Mouse (Mus musculus) spleen, adult 2 months (tissue): ENCODE results near the gene Cfap57. TPM values are rescaled to one million over a fixed set of nuclear protein-coding genes. Genes with fewer than 3 reads are reported as not detected.
"Not testable (repeated sequence)": the region's sequence is repeated elsewhere in the genome, so short reads cannot be mapped to it uniquely, and the experiment has no call there.

Source experiments
- DNase-seq, 2 experiments: peaks; one replicate each; pipeline versions ENCODE4 v3.0.0 to v3.0.0-alpha.2; 2012 to 2021; ENCODE audit warnings: low spot score in 2 of 2, low read depth in 1 of 2
- H3K27ac ChIP-seq: fragments of 200-500 bp; 2 replicates; pipeline ENCODE4 v1.5.1; 2012; ENCODE audit warnings: low read length, inconsistent platforms; ENCODE audit not compliant: insufficient read depth
- H3K27me3 ChIP-seq: fragments of 200-500 bp; 2 replicates; pipeline ENCODE4 v1.6.1; 2012; ENCODE audit warnings: mild to moderate bottlenecking, moderate library complexity, low read length, inconsistent platforms; ENCODE audit not compliant: control insufficient read depth, insufficient read depth
- H3K36me3 ChIP-seq: fragments of 200-500 bp; 2 replicates; pipeline ENCODE4 v1.6.1; 2012; ENCODE audit warnings: mild to moderate bottlenecking, low read length, inconsistent platforms; ENCODE audit not compliant: control insufficient read depth, insufficient read depth
- H3K4me1 ChIP-seq: fragments of 200-500 bp; 2 replicates; pipeline ENCODE4 v1.6.1; 2011; ENCODE audit warnings: inconsistent platforms; ENCODE audit not compliant: control insufficient read depth, insufficient read depth, insufficient read length
- H3K4me3 ChIP-seq: fragments of 200-500 bp; 2 replicates; pipeline ENCODE4 v1.5.1; 2011; ENCODE audit warnings: mild to moderate bottlenecking, inconsistent platforms; ENCODE audit not compliant: insufficient read depth, insufficient read length; ENCODE audit errors: extremely low read depth
- CTCF ChIP-seq: fragments of 200-500 bp; IDR thresholded peaks from 2 replicates; pipeline ENCODE4 v1.5.1; 2011; ENCODE audit warnings: mild to moderate bottlenecking, inconsistent platforms; ENCODE audit not compliant: insufficient read depth, insufficient read length, insufficient replicate concordance; ENCODE audit errors: extremely low read depth
- POLR2A ChIP-seq: fragments of 200-500 bp; IDR thresholded peaks from 2 replicates; pipeline ENCODE4 v1.6.1; 2011; ENCODE audit warnings: low read depth, low read length, inconsistent platforms
- WGBS: fragments of 180-500 bp; shearing (Covaris S2); methylation state at CpG from one replicate; pipeline ENCODE4 v1.1.7; 2018; 5-methylcytosine and 5-hydroxymethylcytosine counted together
- polyA plus RNA-seq: library from polyadenylated mRNA; depleted of rRNA; stranded (reverse); fragments of >200 nt; gene quantifications from 2 replicates; pipeline ENCODE4 v1.2.3, GENCODE M21; 2012; rRNA removed

The Cfap57 gene
- polyA plus RNA-seq, 1 experiment = not detected

- no peaks in the 10 kb centered on the region for H3K27me3 ChIP-seq
- no peak overlapping the region for H3K4me3 ChIP-seq
- H3K36me3 ChIP-seq = no peaks in the 10 kb centered on the region
- no peak for DNase-seq
- TF ChIP-seq POLR2A = no peak
- no peak for TF ChIP-seq CTCF
- H3K4me1 ChIP-seq = no peaks in the 10 kb centered on the region
- H3K27ac ChIP-seq = no peak overlapping the region
- WGBS = 91% methylated on average over 7 of the region's 7 CpGs
Observed at GRCm38 (mm10) chr4:118522248-118522647, 98.3 kb downstream of the Cfap57 start.

GRCm38 (mm10) chr4:118518208-118518607 is 102.4 kb downstream of the Cfap57 start:
- no peak for DNase-seq
- TF ChIP-seq POLR2A (no peak), CTCF (no peak)
- Histone ChIP-seq H3K4me3 (no peak overlapping the region), H3K27me3 (no peaks in the 10 kb centered on the region), H3K4me1 (no peaks in the 10 kb centered on the region), H3K36me3 (no peaks in the 10 kb centered on the region), H3K27ac (no peak overlapping the region)
- WGBS = 61% methylated on average over 5 of the region's 5 CpGs

GRCm38 (mm10) chr4:118517497-118518146 is 103.0 kb downstream of the Cfap57 start:
- H3K27ac ChIP-seq = no peak overlapping the region
- H3K4me3 ChIP-seq = no peak overlapping the region
- no peaks in the 10 kb centered on the region for H3K4me1 ChIP-seq
- WGBS = 67% methylated on average over 16 of the region's 16 CpGs
- no peak for TF ChIP-seq POLR2A
- no peak for TF ChIP-seq CTCF
- no peak for DNase-seq
- H3K27me3 ChIP-seq = no peaks in the 10 kb centered on the region
- no peaks in the 10 kb centered on the region for H3K36me3 ChIP-seq

- WGBS = 56% methylated on average over 20 of the region's 20 CpGs
- H3K27ac ChIP-seq = no peak overlapping the region
- no peaks in the 10 kb centered on the region for H3K4me1 ChIP-seq
- no peaks in the 10 kb centered on the region for H3K36me3 ChIP-seq
- no peak for DNase-seq
- no peak for TF ChIP-seq POLR2A
- no peak for TF ChIP-seq CTCF
- no peak overlapping the region for H3K4me3 ChIP-seq
- H3K27me3 ChIP-seq = no peaks in the 10 kb centered on the region
Observed at GRCm38 (mm10) chr4:118516699-118517496, 103.7 kb downstream of the Cfap57 start.

- 73% methylated on average over 6 of the region's 6 CpGs for WGBS
- DNase-seq = no peak
- no peaks in the 10 kb centered on the region for H3K27me3 ChIP-seq
- no peak overlapping the region for H3K4me3 ChIP-seq
- no peaks in the 10 kb centered on the region for H3K36me3 ChIP-seq
- no peaks in the 10 kb centered on the region for H3K4me1 ChIP-seq
- no peak for TF ChIP-seq POLR2A
- TF ChIP-seq CTCF = no peak
- H3K27ac ChIP-seq = no peak overlapping the region
Observed at GRCm38 (mm10) chr4:118509050-118509449, 111.5 kb downstream of the Cfap57 start.

GRCm38 (mm10) chr4:118507171-118507570 is 113.4 kb downstream of the Cfap57 start:
- H3K36me3 ChIP-seq, H3K27me3 ChIP-seq: not testable (repeated sequence)

GRCm38 (mm10) chr4:118505551-118505950 is 115.0 kb downstream of the Cfap57 start:
- Histone ChIP-seq H3K4me1 (no peaks in the 10 kb centered on the region), H3K27me3 (no peaks in the 10 kb centered on the region), H3K4me3 (no peak overlapping the region), H3K27ac (no peak overlapping the region), H3K36me3 (no peaks in the 10 kb centered on the region)
- no peak for DNase-seq
- TF ChIP-seq CTCF = no peak
- no peak for TF ChIP-seq POLR2A
- WGBS = 60% methylated on average over 3 of the region's 3 CpGs

More at GRCm38 (mm10) chr4:118507171-118507570, 113.4 kb downstream of the Cfap57 start:
- not testable (repeated sequence) for H3K4me1 ChIP-seq, H3K27ac ChIP-seq, H3K4me3 ChIP-seq, DNase-seq
- WGBS = 81% methylated on average over 1 of the region's 1 CpGs

Other genes starting within 250 kb of the Cfap57 start
- gene Szt2, start 211.5 kb downstream of the Cfap57 start, polyA plus RNA-seq = 47.0 and 48.1 TPM in 2 replicates
- 18.1 and 21.8 TPM in 2 replicates for gene Med8, start 211.4 kb downstream of the Cfap57 start, polyA plus RNA-seq
- gene Elovl1, start 192.7 kb downstream of the Cfap57 start, polyA plus RNA-seq = 105 and 130 TPM in 2 replicates
- 24.0 and 32.3 TPM in 2 replicates for gene Cdc20, start 183.4 kb downstream of the Cfap57 start, polyA plus RNA-seq
- gene Mpl, start 163.3 kb downstream of the Cfap57 start, polyA plus RNA-seq = 10.2 and 10.4 TPM in 2 replicates
- 28.3 and 31.8 TPM in 2 replicates for gene Tie1, start 130.7 kb downstream of the Cfap57 start, polyA plus RNA-seq
- gene 2610528J11Rik, start 93.8 kb downstream of the Cfap57 start, polyA plus RNA-seq = 1.5 and 1.7 TPM in 2 replicates
- gene Tmem125, start 76.7 kb downstream of the Cfap57 start, polyA plus RNA-seq = 0.54 and 0.79 TPM in 2 replicates
- gene Ebna1bp2, start within 50 bp of the Cfap57 start, polyA plus RNA-seq = 17.5 and 18.5 TPM in 2 replicates
- not detected in 2 replicates for gene Olfr62, start 38.2 kb upstream of the Cfap57 start, polyA plus RNA-seq
- gene Olfr1342, start 72.0 kb upstream of the Cfap57 start, polyA plus RNA-seq = 0.18 TPM in 1 of 2 replicates, not detected in the other
- gene Olfr1341, start 82.7 kb upstream of the Cfap57 start, polyA plus RNA-seq = not detected in 2 replicates
- not detected in 2 replicates for gene Olfr1340, start 99.4 kb upstream of the Cfap57 start, polyA plus RNA-seq
- gene Olfr1339, start 111.4 kb upstream of the Cfap57 start, polyA plus RNA-seq = not detected in 2 replicates
- not detected in 2 replicates for gene Olfr1338, start 138.0 kb upstream of the Cfap57 start, polyA plus RNA-seq
- not detected in 2 replicates for gene Olfr1337, start 161.8 kb upstream of the Cfap57 start, polyA plus RNA-seq
- gene Olfr1335, start 189.2 kb upstream of the Cfap57 start, polyA plus RNA-seq = not detected in 2 replicates
- not detected in 2 replicates for gene Olfr1333, start 215.5 kb upstream of the Cfap57 start, polyA plus RNA-seq
- not detected in 2 replicates for gene Olfr1331, start 243.9 kb upstream of the Cfap57 start, polyA plus RNA-seq